Mouse (Mus musculus): ENCODE measurements around the gene D5Ertd579e. TPM values are rescaled to one million over a fixed set of nuclear protein-coding genes. Genes with fewer than 3 reads are reported as not detected.
A peak's percentile ranks its signal among the peaks of the same experiment; 100 is the strongest.

D5Ertd579e gene
- total RNA-seq, 2 experiments from 2014 or later = 56.4 to 66.5 TPM

- DNase-seq = peak; percentile 44 to 68
Observed at GRCm38 (mm10) chr5:36603031-36603430, 92.8 kb downstream of the D5Ertd579e start.

- peak; percentile 44 to 51 for DNase-seq
Observed at GRCm38 (mm10) chr5:36602028-36602427, 93.8 kb downstream of the D5Ertd579e start.

- no peak for DNase-seq
Observed at GRCm38 (mm10) chr5:36601492-36601891, 94.3 kb downstream of the D5Ertd579e start.

GRCm38 (mm10) chr5:36598883-36599282, 96.9 kb downstream of the D5Ertd579e start:
- no peak for DNase-seq

GRCm38 (mm10) chr5:36597653-36598052, 98.2 kb downstream of the D5Ertd579e start:
- DNase-seq = peak in 1 of 2 experiments; percentile 49

GRCm38 (mm10) chr5:36596225-36596624, 99.6 kb downstream of the D5Ertd579e start:
- DNase-seq = no peak

GRCm38 (mm10) chr5:36595115-36595514, 100.7 kb downstream of the D5Ertd579e start:
- no peak for DNase-seq

- no peak for DNase-seq
Observed at GRCm38 (mm10) chr5:36594344-36594743, 101.5 kb downstream of the D5Ertd579e start.

- no peak for DNase-seq
Observed at GRCm38 (mm10) chr5:36593176-36593575, 102.6 kb downstream of the D5Ertd579e start, which contains the start of gene Tbc1d14. Gene Tbc1d14 (minus strand): TSS chr5:36593276.

- DNase-seq = no peak
Observed at GRCm38 (mm10) chr5:36590499-36590920, 105.3 kb downstream of the D5Ertd579e start.

- DNase-seq = no peak
Observed at GRCm38 (mm10) chr5:36584299-36584698, 111.5 kb downstream of the D5Ertd579e start.

- DNase-seq = peak; percentile 100
Observed at GRCm38 (mm10) chr5:36581924-36582642, 113.7 kb downstream of the D5Ertd579e start.

- DNase-seq = no peak
Observed at GRCm38 (mm10) chr5:36581259-36581923, 114.4 kb downstream of the D5Ertd579e start.

GRCm38 (mm10) chr5:36579967-36580366, 115.9 kb downstream of the D5Ertd579e start:
- no peak for DNase-seq

- DNase-seq = no peak
Observed at GRCm38 (mm10) chr5:36578982-36579381, 116.8 kb downstream of the D5Ertd579e start.

- no peak for DNase-seq
Observed at GRCm38 (mm10) chr5:36576457-36576856, 119.4 kb downstream of the D5Ertd579e start.

- no peak for DNase-seq
Observed at GRCm38 (mm10) chr5:36575745-36576144, 120.1 kb downstream of the D5Ertd579e start.

- DNase-seq = peak; percentile 54 to 64
Observed at GRCm38 (mm10) chr5:36575227-36575626, 120.6 kb downstream of the D5Ertd579e start.

- DNase-seq = peak in 1 of 2 experiments; percentile 38
Observed at GRCm38 (mm10) chr5:36574147-36574870, 121.5 kb downstream of the D5Ertd579e start.

GRCm38 (mm10) chr5:36573354-36573753, 122.5 kb downstream of the D5Ertd579e start:
- no peak for DNase-seq

GRCm38 (mm10) chr5:36571371-36571770, 124.5 kb downstream of the D5Ertd579e start:
- peak; percentile 56 to 78 for DNase-seq

- DNase-seq = no peak
Observed at GRCm38 (mm10) chr5:36570546-36571245, 125.1 kb downstream of the D5Ertd579e start.
